Mouse (Mus musculus): ENCODE results near the gene Hoxc6. TPM values are rescaled to one million over a fixed set of nuclear protein-coding genes. Genes with fewer than 3 reads are reported as not detected.

The Hoxc6 gene
- polyA plus RNA-seq, 1 experiment from 2014 or later = 1.8 TPM

DNA sequence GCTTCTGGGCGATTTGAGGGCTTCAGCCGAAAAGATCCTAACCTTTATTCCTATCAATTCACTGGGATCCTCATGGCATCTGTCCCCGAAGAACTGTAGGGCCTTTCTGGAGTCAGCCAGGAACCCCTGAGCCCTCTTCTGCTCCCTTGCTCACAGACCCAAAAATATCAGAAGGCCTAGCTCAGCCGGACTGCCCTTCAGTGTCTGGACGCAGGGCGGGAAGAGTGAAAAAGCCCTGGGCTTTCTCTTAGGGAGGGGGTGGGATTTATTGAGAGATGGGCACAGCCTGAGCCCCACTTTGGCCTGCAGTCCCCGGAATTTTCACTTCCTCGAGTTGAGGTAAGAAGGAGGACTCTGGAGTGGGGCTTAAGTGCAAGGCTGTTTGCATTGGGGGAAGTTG, 34.8 kb upstream of the Hoxc6 start:
- Histone ChIP-seq H3K4me1 (no peaks in the 10 kb centered on the region; the same call in 1 of the 2 replicates), H3K4me3 (no peak overlapping the region), H3K27ac (no peak overlapping the region)

DNA sequence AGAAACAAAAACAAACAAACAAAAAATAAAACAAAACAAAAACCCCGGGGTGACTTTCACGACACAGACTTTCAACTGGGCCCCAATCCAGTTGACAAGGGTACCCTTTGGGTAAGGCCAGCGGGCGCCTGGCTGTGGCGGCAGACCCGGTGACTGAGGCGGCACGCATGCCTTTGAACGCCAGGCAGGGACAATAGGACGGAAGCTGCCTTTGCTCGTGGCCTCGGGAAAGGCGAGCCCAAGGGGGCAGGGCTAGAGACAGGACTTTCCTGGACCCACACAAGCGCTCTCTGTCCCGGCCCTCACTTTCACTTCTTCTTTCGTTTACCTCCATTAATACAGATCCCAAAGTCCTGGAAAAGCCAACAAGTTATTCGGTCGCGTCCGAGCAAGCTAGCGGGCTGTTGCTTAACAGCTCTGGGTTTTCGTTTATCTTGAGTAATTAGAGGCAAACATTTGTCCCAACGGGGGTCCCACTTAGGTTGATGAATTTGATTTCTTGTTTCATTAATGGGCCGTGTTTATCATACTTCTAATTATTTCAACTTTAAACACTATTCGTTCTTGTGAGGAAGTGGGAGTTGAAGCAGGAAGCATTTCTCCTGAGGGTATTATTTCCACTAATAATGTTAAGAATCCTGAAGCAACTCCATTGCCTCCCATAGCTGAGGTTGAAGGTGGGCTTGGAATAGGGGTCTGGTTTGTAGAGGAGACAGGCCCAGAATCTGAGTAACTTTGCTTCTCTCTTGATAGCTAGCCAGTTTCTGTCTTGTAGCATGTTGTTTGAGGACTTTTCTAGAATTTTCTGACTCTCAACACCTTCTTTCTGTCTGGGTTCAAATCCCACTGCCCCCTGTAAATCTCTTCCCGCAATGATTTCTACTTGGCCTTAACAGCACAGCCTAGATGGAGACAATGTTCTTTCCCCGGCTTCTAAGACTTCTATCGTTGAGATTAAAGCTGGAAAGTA, 34.1 kb upstream of the Hoxc6 start:
- H3K36me3 ChIP-seq = no peaks in the 10 kb centered on the region
- H3K27ac ChIP-seq = no peak overlapping the region
- no peak for DNase-seq (ENCODE audit: low spot score)
- H3K4me1 ChIP-seq = no peaks in the 10 kb centered on the region; the same call in 1 of the 2 replicates
- 1% methylated on average over 28 of the region's 28 CpGs for WGBS
- peaks cover 100% of the 10 kb centered on the region for H3K27me3 ChIP-seq (ENCODE audit: insufficient read depth, poor library complexity, severe bottlenecking)
- no peaks in the 10 kb centered on the region for H3K9me3 ChIP-seq
- no peak overlapping the region for H3K4me3 ChIP-seq

More for the DNA sequence above, 34.8 kb upstream of the Hoxc6 start:
- peaks cover 100% of the 10 kb centered on the region for H3K27me3 ChIP-seq (ENCODE audit: insufficient read depth, poor library complexity, severe bottlenecking)
- no peak for DNase-seq (ENCODE audit: low spot score)
- no peaks in the 10 kb centered on the region for H3K36me3 ChIP-seq
- WGBS = 1% methylated on average over 8 of the region's 8 CpGs
- H3K9me3 ChIP-seq = no peaks in the 10 kb centered on the region

DNA sequence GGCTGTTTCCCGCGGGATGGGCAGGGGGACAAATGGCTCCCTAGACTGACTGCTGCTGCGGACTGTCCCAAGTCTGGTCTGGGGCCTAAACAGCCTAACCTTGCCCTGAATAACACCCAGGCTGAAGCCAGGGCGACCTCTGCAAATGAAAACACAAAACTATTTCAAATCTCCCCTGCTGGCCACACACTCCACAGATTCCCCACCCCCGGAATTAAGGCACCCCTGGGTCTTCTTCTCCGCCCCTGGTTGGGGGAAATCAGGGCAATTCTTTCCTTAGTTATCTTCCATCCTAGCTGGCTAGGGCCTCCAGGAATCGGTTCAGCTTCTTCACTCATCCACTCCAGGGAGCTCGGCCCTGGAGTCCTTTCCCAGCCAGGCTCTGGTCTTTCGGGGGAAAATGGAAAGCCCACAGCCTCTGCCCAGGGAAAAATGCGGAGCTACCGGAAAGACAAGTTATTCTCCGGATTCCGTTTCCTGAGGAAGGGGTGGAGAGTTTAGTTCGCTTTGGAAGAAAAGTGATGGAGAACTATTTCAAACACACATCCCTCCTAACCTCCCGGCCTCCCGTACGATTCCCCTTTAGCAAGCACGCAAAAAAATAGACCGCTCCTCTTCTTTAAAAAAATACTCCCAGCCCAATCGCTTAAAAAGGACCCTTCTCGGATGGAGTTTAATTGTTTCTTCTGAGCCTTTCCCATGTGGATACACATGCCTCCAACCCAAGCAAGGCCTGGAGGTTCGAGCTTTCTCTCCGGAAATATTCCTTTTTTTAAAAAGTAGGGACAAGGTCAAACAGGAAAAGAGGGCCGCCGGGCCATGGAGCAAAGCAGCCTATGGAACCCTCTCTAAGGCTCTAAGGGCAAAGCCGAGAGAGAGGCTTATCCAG, 32.8 kb upstream of the Hoxc6 start:
- Histone ChIP-seq H3K4me3 (no peak overlapping the region), H3K9me3 (no peaks in the 10 kb centered on the region), H3K36me3 (no peaks in the 10 kb centered on the region), H3K27me3 (ENCODE audit: insufficient read depth, poor library complexity, severe bottlenecking) (peaks cover 100% of the 10 kb centered on the region), H3K4me1 (no peaks in the 10 kb centered on the region; the same call in 1 of the 2 replicates), H3K27ac (no peak overlapping the region)
- DNase-seq (ENCODE audit: low spot score) = no peak
- WGBS = 3% methylated on average over 26 of the region's 26 CpGs

DNA sequence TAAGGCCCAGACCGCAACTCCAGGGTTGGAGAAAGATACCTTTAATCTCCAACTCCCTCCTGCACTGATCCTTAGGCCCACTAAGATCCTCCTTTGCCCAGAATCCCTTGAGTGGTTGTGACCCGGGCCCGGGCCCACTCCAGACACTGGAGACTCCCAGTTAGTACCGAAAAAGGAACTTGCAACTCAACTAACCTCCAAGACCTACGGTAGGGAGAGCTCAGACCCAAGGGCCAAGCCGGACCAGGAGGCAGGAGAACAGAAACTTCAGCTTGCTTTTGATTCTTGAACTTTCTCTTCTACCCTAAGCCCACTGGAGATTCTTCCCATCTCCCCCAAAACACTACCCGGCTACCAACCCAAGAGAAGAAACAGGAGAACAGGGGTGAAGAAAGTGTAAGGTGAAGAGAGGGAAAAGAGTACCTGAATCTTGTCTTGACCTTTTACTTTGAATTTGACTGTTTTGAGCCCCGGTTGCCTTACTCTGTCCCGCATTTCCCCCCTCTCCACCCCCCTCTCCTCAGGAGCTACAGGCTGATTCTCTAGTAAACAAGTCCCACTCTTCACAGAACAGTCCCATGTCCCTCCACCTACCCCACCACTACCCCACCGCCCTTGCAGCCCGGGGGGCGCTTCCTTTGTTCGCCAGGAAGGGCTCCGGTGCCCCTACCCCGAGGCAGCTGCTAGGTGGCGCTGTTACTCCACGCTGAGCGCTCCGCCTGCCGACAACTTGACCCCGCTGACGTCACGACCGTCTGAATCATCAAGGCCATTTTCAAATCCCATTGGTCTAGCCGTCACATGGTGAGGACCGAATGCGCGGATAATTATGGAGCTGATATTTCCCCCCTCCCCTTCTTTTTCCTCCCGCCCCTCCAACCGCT, 31.9 kb upstream of the Hoxc6 start:
- Histone ChIP-seq H3K4me3 (peak overlapping the region; percentile 43), H3K4me1 (no peaks in the 10 kb centered on the region; the same call in 1 of the 2 replicates)
- WGBS = 2% methylated on average over 30 of the region's 30 CpGs

DNA sequence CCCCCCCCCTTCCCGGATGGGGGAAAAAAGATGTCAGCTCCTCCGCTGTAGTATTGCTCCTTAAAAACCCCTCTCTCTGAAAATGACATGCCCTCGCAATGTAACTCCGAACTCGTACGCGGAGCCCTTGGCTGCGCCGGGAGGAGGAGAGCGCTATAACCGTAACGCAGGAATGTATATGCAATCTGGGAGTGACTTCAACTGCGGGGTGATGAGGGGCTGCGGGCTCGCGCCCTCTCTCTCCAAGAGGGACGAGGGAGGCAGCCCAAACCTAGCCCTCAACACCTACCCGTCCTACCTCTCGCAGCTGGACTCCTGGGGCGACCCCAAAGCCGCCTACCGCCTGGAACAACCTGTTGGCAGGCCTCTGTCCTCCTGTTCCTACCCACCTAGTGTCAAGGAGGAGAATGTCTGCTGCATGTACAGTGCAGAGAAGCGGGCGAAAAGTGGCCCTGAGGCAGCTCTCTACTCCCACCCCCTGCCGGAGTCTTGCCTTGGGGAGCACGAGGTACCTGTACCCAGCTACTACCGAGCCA, 31.2 kb upstream of the Hoxc6 start, which contains the start of gene Hoxc10:
Gene Hoxc10 (plus strand): TSS at position 21 of the 536 bp plus-strand sequence.
- Histone ChIP-seq H3K27ac (no peak within 1 kb of the TSS), H3K27me3 (ENCODE audit: insufficient read depth, poor library complexity, severe bottlenecking) (peaks cover 100% of the 10 kb centered on the region), H3K36me3 (no peaks in the 10 kb centered on the region), H3K4me3 (peak within 1 kb of the TSS; percentile 43), H3K9me3 (no peaks in the 10 kb centered on the region), H3K4me1 (no peaks in the 10 kb centered on the region; the same call in 1 of the 2 replicates)
- no peak for DNase-seq (ENCODE audit: low spot score)
- WGBS = 3% methylated on average over 27 of the region's 27 CpGs

More for the DNA sequence above, 31.9 kb upstream of the Hoxc6 start:
- H3K27ac ChIP-seq = no peak overlapping the region
- no peaks in the 10 kb centered on the region for H3K36me3 ChIP-seq
- no peaks in the 10 kb centered on the region for H3K9me3 ChIP-seq
- peaks cover 100% of the 10 kb centered on the region for H3K27me3 ChIP-seq (ENCODE audit: insufficient read depth, poor library complexity, severe bottlenecking)
- DNase-seq (ENCODE audit: low spot score) = no peak

DNA sequence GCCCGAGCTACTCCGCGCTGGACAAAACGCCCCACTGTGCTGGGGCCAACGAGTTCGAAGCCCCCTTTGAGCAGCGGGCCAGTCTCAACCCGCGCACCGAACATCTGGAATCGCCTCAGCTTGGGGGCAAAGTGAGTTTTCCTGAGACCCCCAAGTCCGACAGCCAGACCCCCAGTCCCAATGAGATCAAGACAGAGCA, 30.8 kb upstream of the Hoxc6 start, which contains the start of gene Hoxc5:
Gene Hoxc5 (plus strand): TSS at position 132 of the 199 bp plus-strand sequence.
- WGBS = 7% methylated on average over 12 of the region's 12 CpGs

DNA sequence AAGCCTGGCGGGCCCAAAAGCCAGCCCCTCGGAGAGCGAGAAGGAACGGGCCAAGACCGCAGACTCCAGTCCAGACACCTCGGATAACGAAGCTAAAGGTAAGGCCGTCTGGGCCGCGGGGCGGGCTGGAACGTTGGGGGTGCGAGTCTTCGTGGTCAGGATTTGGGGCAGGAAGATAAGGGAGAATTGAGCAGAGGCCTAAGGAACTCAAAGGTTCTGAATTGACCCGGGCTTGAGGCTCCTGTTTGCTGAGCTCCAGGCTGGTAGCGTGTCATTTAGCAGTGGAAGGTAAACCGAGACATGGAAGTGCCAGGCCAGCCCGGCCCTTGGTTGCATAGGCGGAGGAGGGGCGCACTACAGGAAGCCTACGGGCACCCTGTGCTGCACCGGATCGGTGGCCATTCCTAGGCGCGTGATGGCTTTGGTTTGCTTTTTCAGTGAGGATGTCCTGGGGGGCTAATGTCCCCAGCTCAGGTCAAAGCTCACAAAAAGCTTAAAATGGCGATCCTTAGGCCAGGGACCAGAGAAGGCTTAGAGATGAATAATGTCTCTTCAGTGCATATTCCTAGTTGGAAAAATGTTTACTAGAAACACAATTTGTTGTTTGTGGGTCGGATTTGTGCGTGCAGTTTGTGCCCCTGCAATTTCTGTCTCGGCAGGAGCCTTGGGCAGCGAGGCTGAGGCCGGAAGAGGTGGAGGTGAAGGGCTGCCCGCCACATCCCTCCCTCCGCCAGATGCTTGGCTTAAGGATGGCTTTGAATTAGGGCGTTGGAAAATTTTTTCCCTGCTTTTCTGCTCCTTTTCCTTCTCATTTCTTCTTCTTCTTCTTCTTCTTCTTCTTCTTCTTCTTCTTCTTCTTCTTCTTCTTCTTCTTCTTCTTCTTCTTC, 30.3 kb upstream of the Hoxc6 start:
- no peaks in the 10 kb centered on the region for H3K36me3 ChIP-seq
- 1% methylated on average over 34 of the region's 34 CpGs for WGBS
- no peaks in the 10 kb centered on the region; the same call in 1 of the 2 replicates for H3K4me1 ChIP-seq
- H3K27me3 ChIP-seq (ENCODE audit: insufficient read depth, poor library complexity, severe bottlenecking) = peaks cover 100% of the 10 kb centered on the region
- no peak overlapping the region for H3K27ac ChIP-seq
- no peak for DNase-seq (ENCODE audit: low spot score)
- no peak overlapping the region for H3K4me3 ChIP-seq
- no peaks in the 10 kb centered on the region for H3K9me3 ChIP-seq

More for the DNA sequence above, 30.8 kb upstream of the Hoxc6 start, which contains the start of gene Hoxc5:
- no peak for DNase-seq (ENCODE audit: low spot score)
- Histone ChIP-seq H3K4me1 (no peaks in the 10 kb centered on the region; the same call in 1 of the 2 replicates), H3K4me3 (peak within 1 kb of the TSS; percentile 43), H3K27me3 (ENCODE audit: insufficient read depth, poor library complexity, severe bottlenecking) (peaks cover 100% of the 10 kb centered on the region), H3K9me3 (no peaks in the 10 kb centered on the region), H3K36me3 (no peaks in the 10 kb centered on the region), H3K27ac (no peak within 1 kb of the TSS)

DNA sequence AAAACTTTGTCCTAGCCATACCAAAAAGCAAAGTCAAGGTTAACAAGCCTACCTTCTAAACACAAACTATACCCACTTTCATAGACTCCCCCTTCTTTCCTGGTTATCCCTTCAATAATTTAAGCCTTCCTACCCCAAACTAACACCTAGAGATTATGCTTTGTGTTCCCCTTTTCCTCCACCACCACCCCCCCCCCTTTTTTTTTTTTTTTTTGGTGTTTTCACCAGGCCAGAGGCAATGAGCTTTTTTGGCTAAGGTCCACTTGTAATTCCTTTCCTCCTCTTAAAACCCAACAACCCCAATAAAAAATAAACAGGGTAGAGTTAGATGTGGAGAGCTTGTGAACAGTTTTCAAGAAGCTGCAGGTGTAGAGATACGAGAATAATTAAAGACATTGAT, 28.8 kb upstream of the Hoxc6 start:
- H3K27me3 ChIP-seq (ENCODE audit: insufficient read depth, poor library complexity, severe bottlenecking) = peaks cover 100% of the 10 kb centered on the region
- no peaks in the 10 kb centered on the region for H3K36me3 ChIP-seq
- no peak overlapping the region for H3K4me3 ChIP-seq
- H3K9me3 ChIP-seq = no peaks in the 10 kb centered on the region
- WGBS = 24% methylated on average over 1 of the region's 1 CpGs
- no peak for DNase-seq (ENCODE audit: low spot score)
- H3K4me1 ChIP-seq = no peaks in the 10 kb centered on the region; the same call in 1 of the 2 replicates
- no peak overlapping the region for H3K27ac ChIP-seq

DNA sequence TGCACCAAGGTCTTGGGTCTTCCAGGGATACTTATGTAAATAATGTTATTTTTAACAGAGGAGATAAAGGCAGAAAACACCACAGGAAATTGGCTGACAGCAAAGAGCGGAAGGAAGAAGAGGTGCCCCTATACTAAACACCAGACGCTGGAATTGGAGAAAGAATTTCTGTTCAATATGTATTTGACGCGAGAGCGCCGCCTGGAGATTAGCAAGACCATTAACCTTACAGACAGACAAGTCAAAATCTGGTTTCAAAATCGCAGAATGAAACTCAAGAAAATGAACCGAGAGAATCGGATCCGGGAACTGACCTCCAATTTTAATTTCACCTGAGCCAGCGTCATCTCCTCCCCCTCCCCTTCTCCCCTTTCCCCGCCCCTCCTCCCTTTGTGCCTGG, 27.3 kb upstream of the Hoxc6 start:
- peaks cover 100% of the 10 kb centered on the region for H3K27me3 ChIP-seq (ENCODE audit: insufficient read depth, poor library complexity, severe bottlenecking)
- WGBS = 2% methylated on average over 12 of the region's 12 CpGs
- no peak for DNase-seq (ENCODE audit: low spot score)
- no peaks in the 10 kb centered on the region for H3K36me3 ChIP-seq
- H3K9me3 ChIP-seq = no peaks in the 10 kb centered on the region
- no peak overlapping the region for H3K27ac ChIP-seq
- no peak overlapping the region for H3K4me3 ChIP-seq
- H3K4me1 ChIP-seq = no peaks in the 10 kb centered on the region; the same call in 1 of the 2 replicates

DNA sequence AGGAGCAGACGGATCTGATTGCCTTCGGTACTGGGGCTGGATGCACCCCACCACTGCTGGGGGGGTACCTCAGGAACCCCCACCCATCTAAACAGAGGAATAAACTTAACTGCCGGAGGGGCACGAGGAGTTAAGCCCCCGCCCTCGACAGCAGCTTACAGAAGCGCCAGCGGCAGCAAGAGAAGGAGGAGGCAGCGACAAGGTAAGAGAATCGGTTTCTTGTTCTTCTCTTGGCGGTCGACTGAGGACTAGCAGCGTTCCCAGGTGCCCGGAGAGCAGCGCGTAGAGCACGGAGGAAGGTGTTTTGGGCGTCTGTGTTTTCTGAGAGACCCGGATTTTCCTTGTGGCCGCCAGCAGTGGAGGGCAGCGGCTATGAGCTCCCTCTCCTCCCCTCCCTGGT, 25.8 kb upstream of the Hoxc6 start:
- H3K4me3 ChIP-seq = no peak overlapping the region
- 1% methylated on average over 21 of the region's 21 CpGs for WGBS

DNA sequence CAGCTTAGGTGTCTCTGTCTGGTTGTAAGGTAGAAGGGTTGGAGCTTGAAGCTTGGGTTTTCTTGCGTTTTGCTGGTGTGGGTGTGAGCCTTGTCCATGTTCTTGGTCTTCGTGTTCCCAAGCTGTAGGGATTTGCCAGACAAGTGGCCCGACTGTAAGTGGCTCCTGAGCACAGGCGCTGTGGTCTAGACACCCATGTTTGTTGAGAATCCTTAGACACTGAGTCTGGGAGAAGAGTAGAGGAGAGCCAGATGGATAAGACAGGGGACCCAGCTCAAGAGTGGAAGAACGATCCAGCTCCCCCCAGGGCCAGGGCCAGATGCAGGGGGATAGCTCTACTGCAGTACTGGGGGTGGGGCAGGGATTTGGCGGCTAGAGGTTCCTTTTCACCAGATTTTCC, 25.3 kb upstream of the Hoxc6 start:
- no peak overlapping the region for H3K27ac ChIP-seq
- DNase-seq (ENCODE audit: low spot score) = no peak

More for the DNA sequence above, 25.8 kb upstream of the Hoxc6 start:
- H3K4me1 ChIP-seq = peaks cover 6% of the 10 kb centered on the region
- no peak overlapping the region for H3K27ac ChIP-seq
- DNase-seq (ENCODE audit: low spot score) = no peak
- H3K36me3 ChIP-seq = no peaks in the 10 kb centered on the region
- peaks cover 100% of the 10 kb centered on the region for H3K27me3 ChIP-seq (ENCODE audit: insufficient read depth, poor library complexity, severe bottlenecking)
- H3K9me3 ChIP-seq = no peaks in the 10 kb centered on the region

More for the DNA sequence above, 25.3 kb upstream of the Hoxc6 start:
- peaks cover 100% of the 10 kb centered on the region for H3K27me3 ChIP-seq (ENCODE audit: insufficient read depth, poor library complexity, severe bottlenecking)
- H3K36me3 ChIP-seq = no peaks in the 10 kb centered on the region
- no peaks in the 10 kb centered on the region for H3K9me3 ChIP-seq
- H3K4me1 ChIP-seq = peaks cover 9% of the 10 kb centered on the region
- 2% methylated on average over 6 of the region's 6 CpGs for WGBS
- H3K4me3 ChIP-seq = no peak overlapping the region
